Mouse (Mus musculus): ENCODE data around the gene Zswim5.

GRCm38 (mm10) chr4:116976503-116976902 is 99.3 kb downstream of the Zswim5 start:
- no peak for TF ChIP-seq CTCF (IDR thresholded peaks at IDR 0.05; ENCODE audit: control insufficient read depth, insufficient read depth, insufficient replicate concordance, low read depth, low read length)
- TF ChIP-seq POLR2A (IDR thresholded peaks at IDR 0.05; ENCODE audit: control insufficient read depth, low read depth, low read length) = no peak
